Mouse (Mus musculus): ENCODE measurements around the gene Hist1h2af.

DNA sequence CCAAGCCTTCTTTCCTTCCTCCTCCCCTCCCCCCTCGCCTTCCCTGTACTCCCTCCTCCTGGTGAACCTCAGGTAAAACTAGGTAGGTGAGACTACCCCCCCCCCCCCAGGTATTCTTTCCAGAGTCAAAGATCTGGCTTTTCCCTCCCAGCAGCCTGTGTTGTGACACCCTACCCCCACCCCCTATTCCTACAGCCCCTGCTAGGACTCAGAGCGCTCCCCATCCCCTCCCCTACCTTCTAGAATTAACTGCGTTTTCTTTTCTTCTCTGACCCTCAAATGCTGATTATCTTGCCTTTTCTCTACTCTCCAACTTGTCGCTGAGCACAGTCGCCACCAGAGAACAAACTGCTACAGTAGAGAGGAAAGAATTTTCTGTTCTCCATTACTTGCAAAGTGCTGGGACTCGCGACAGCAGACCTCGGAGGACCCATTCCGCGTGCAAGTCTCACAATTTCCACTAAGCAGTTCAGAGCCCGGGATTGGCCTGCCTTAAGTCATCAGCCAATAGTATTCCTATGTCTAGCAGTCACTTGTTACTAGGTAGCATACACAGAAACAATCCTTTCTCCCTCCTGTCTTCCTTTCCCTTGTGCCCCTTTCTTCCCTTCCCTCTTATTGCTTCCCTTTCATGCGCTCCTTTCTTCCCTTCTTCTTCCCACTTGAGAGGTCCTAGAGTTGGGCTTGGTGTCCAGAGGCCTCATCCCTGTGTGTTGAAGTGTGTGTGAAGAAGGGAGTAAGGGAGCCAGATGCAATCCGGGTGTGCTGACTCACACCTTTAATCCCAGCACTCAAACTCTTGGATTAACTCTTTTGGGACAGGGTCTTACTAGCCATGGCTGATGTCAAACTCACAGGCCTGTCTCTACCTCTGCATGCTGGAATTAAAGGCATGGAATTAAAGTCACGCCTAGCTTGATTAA lies 45.0 kb upstream of the Hist1h2af start, which contains the start of gene Btn2a2:
- TF ChIP-seq POLR2A (IDR thresholded peaks at IDR 0.05; ENCODE audit: low read depth, low read length) (no peak), CTCF (IDR thresholded peaks at IDR 0.05; ENCODE audit: extremely low read depth, insufficient read length, insufficient replicate concordance, low read depth, low read length) (no peak)
